Mouse (Mus musculus) neural tube, embryonic 11.5 days (tissue): ENCODE results near the gene Sgip1. TPM values are rescaled to one million over a fixed set of nuclear protein-coding genes. Genes with fewer than 3 reads are reported as not detected.

Experiments used
- ATAC-seq: fragments of 200-750 bp; cut with Nextera tagmentation; 2 replicates; pipeline ENCODE4 v1.8.0; 2017; ENCODE audit warnings: moderate number of reproducible peaks, mild to moderate bottlenecking, moderate TSS enrichment, moderate library complexity; ENCODE audit not compliant: insufficient read depth, low FRiP score, low TSS enrichment
- DNase-seq: peaks from one replicate; pipeline ENCODE4 v3.0.0-alpha.2; 2015; ENCODE audit warnings: low spot score
- H3K27ac ChIP-seq: fragments of 300-500 bp; sonication (generic); 2 replicates; pipeline ENCODE4 v1.5.1; 2014; ENCODE audit warnings: low read depth, mild to moderate bottlenecking, low read length
- H3K27me3 ChIP-seq: fragments of 300-500 bp; sonication (generic); 2 replicates; pipeline ENCODE4 v1.6.1; 2014; ENCODE audit warnings: mild to moderate bottlenecking, low read length, mixed read lengths; ENCODE audit not compliant: control insufficient read depth, insufficient read depth
- H3K36me3 ChIP-seq: fragments of 300-500 bp; sonication (generic); 2 replicates; pipeline ENCODE4 v1.6.1; 2014; ENCODE audit warnings: mild to moderate bottlenecking, low read length, moderate library complexity, mixed read lengths; ENCODE audit not compliant: control insufficient read depth, insufficient read depth
- H3K4me1 ChIP-seq: fragments of 300-500 bp; sonication (generic); 2 replicates; pipeline ENCODE4 v1.6.1; 2014; ENCODE audit warnings: low read length, mixed read lengths; ENCODE audit not compliant: control insufficient read depth, insufficient read depth
- H3K4me2 ChIP-seq: fragments of 300-500 bp; sonication (generic); 2 replicates; pipeline ENCODE4 v1.6.1; 2014; ENCODE audit warnings: low read depth, mild to moderate bottlenecking, moderate library complexity
- H3K4me3 ChIP-seq: fragments of 300-500 bp; sonication (generic); 2 replicates; pipeline ENCODE4 v1.5.1; 2014; ENCODE audit warnings: low read depth, low read length
- H3K9ac ChIP-seq: fragments of 300-500 bp; sonication (generic); 2 replicates; pipeline ENCODE4 v1.6.1; 2014; ENCODE audit warnings: mild to moderate bottlenecking, low read length
- H3K9me3 ChIP-seq: fragments of 300-500 bp; sonication (generic); 2 replicates; pipeline ENCODE4 v1.6.1; 2016; ENCODE audit warnings: low read length; ENCODE audit not compliant: control insufficient read depth
- WGBS: fragments of 180-500 bp; shearing (Covaris S2); extraction: QIAGEN DNeasy Blood & Tissue Kit; methylation state at CpG from one replicate; pipeline ENCODE4 v1.1.7; 2014; 5-methylcytosine and 5-hydroxymethylcytosine counted together
- polyA plus RNA-seq: library from polyadenylated mRNA; unstranded; fragments of >200 nt; fragmentation: Nextera tagmentation; extraction: Ambion mirVana; gene quantifications from 2 replicates; pipeline ENCODE4 v1.2.1, GENCODE M21; 2014

The Sgip1 gene
- polyA plus RNA-seq, 1 experiment from 2014 or later, result 20.0 TPM

DNA sequence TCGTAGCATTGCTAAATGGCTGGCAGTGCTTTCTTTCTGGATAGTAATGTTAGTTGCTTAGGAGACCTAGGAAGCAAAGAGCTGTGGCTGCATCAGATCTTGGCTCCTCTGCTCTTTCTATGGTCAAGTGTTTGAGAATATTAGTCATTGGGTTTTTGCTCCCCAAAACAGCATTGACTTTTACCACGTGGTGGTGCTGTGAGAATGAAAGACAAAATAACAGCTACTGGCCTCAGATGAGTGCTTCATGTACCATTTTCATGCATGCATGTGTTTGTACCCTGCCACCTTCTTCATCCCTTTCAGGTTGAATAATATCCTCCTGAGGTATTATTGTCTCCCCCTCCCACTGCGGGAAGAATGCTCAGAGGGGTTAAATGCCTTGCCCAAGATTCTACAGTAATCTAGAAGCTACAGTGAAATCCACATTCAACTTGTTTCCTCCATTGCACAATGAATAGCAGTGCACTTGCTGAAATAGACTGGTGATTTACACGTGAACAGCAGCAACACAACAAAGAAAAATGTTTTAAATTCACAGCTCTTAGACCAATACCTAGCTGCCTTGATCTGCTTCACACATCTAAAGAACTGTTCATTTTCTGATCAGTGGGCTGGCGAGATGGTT, 172.7 kb downstream of the Sgip1 start:
- WGBS, result 80% methylated on average over 5 of the region's 5 CpGs

GRCm38 (mm10) chr4:102918191-102918590, 177.1 kb downstream of the Sgip1 start:
- no peak overlapping the region for H3K27ac ChIP-seq
- no peaks in the 10 kb centered on the region for H3K27me3 ChIP-seq
- ATAC-seq (no peak), DNase-seq (no peak)
- 85% methylated on average over 1 of the region's 1 CpGs for WGBS
- no peaks in the 10 kb centered on the region for H3K4me1 ChIP-seq
- no peaks in the 10 kb centered on the region for H3K9me3 ChIP-seq
- H3K36me3 ChIP-seq, result no peaks in the 10 kb centered on the region
- no peak overlapping the region for H3K4me3 ChIP-seq
- H3K4me2 ChIP-seq, result no peak overlapping the region
- no peak overlapping the region for H3K9ac ChIP-seq

More for the DNA sequence above, 172.7 kb downstream of the Sgip1 start:
- Histone ChIP-seq H3K4me2 (no peak overlapping the region), H3K9ac (no peak overlapping the region), H3K9me3 (no peaks in the 10 kb centered on the region), H3K36me3 (no peaks in the 10 kb centered on the region), H3K4me3 (no peak overlapping the region), H3K4me1 (no peaks in the 10 kb centered on the region), H3K27me3 (no peaks in the 10 kb centered on the region), H3K27ac (no peak overlapping the region)
- ATAC-seq (no peak), DNase-seq (no peak)

GRCm38 (mm10) chr4:102929491-102929890, 188.4 kb downstream of the Sgip1 start:
- ATAC-seq, result no peak

DNA sequence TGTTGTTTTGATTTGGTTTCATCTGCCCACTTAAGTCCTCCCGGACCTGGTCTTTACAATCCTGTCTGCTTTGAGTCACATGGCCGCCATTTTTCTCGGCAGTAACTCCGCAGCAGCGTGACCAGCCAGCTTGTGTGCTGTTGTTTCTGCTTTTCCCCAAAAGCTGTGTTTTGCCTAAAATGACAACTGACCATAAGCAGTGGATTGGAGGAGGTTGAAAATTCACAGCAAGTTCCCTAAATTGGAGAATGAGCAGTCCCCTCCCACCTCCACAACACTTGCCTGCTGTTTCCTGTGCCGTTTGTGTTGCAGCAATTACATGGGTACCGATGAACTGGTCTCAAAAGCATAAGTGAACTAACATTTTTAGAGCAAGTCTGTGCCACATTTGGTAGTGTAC, 189.6 kb downstream of the Sgip1 start:
- DNase-seq, result no peak
- Histone ChIP-seq H3K4me3 (no peak overlapping the region), H3K36me3 (no peaks in the 10 kb centered on the region), H3K4me1 (no peaks in the 10 kb centered on the region), H3K9me3 (no peaks in the 10 kb centered on the region), H3K27ac (no peak overlapping the region), H3K27me3 (no peaks in the 10 kb centered on the region), H3K4me2 (no peak overlapping the region), H3K9ac (no peak overlapping the region)
- no peak for ATAC-seq
- WGBS, result 81% methylated on average over 7 of the region's 7 CpGs

More at GRCm38 (mm10) chr4:102929491-102929890, 188.4 kb downstream of the Sgip1 start:
- no peak overlapping the region for H3K4me3 ChIP-seq
- H3K27me3 ChIP-seq, result no peaks in the 10 kb centered on the region
- H3K9ac ChIP-seq, result no peak overlapping the region
- H3K27ac ChIP-seq, result no peak overlapping the region
- WGBS, result 40% methylated on average over 3 of the region's 4 CpGs
- no peak overlapping the region for H3K4me2 ChIP-seq
- no peak for DNase-seq
- H3K36me3 ChIP-seq, result no peaks in the 10 kb centered on the region
- no peaks in the 10 kb centered on the region for H3K9me3 ChIP-seq
- H3K4me1 ChIP-seq, result no peaks in the 10 kb centered on the region

DNA sequence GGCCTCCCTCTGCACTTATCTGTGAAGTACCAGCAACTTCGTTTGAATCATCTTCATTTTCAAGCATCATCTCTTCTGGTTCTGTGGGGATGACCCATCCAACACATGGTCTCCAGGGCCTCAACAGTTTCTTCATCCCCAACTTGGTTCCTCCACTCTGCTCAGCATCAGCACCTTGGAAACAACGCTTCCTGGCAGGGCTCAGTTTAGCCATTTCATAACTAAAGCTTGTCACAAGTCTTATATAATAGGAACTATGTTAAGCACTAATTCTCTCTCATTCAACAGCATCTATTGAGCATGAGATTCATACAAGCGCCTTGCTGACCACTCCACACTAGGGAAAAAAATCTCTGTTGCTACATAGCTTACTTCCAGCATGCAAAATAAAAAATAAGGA, 199.2 kb downstream of the Sgip1 start:
- no peak for DNase-seq
- no peak overlapping the region for H3K4me3 ChIP-seq
- no peak overlapping the region for H3K4me2 ChIP-seq
- no peaks in the 10 kb centered on the region for H3K36me3 ChIP-seq
- no peak for ATAC-seq
- no peak overlapping the region for H3K9ac ChIP-seq
- H3K27me3 ChIP-seq, result no peaks in the 10 kb centered on the region
- H3K27ac ChIP-seq, result no peak overlapping the region
- WGBS, result 84% methylated on average over 3 of the region's 3 CpGs
- H3K9me3 ChIP-seq, result no peaks in the 10 kb centered on the region
- H3K4me1 ChIP-seq, result no peaks in the 10 kb centered on the region

DNA sequence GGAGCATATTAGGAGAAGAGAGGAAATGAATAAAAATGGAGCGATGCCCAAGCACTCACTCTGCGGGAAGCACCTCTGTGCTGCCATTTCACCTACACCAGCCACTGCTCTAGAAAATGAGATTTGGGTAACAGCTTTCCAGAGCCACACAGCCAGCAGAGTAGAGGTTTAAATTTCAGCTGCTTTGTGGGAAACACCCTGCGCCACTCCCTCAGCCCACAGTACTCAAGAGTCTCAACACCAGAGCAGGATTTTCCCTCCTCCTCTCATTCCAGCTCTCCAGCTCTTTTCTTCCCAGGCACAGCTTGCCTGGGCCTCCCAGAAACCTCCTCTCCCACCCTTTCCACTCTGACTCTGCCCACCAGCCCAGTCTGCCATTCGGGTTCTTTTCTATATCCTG, 199.6 kb downstream of the Sgip1 start:
- Histone ChIP-seq H3K4me3 (no peak overlapping the region), H3K4me1 (no peaks in the 10 kb centered on the region), H3K9ac (no peak overlapping the region), H3K4me2 (no peak overlapping the region), H3K27ac (no peak overlapping the region), H3K36me3 (no peaks in the 10 kb centered on the region), H3K27me3 (no peaks in the 10 kb centered on the region), H3K9me3 (no peaks in the 10 kb centered on the region)
- DNase-seq (no peak), ATAC-seq (no peak)
- WGBS, result 89% methylated on average over 4 of the region's 4 CpGs

GRCm38 (mm10) chr4:102944325-102944724, 203.2 kb downstream of the Sgip1 start:
- no peak overlapping the region for H3K27ac ChIP-seq
- no peak overlapping the region for H3K4me2 ChIP-seq
- 89% methylated on average over 6 of the region's 6 CpGs for WGBS
- no peak for DNase-seq
- H3K9ac ChIP-seq, result no peak overlapping the region
- no peak for ATAC-seq
- H3K27me3 ChIP-seq, result no peaks in the 10 kb centered on the region
- H3K36me3 ChIP-seq, result no peaks in the 10 kb centered on the region
- no peaks in the 10 kb centered on the region for H3K9me3 ChIP-seq
- H3K4me3 ChIP-seq, result no peak overlapping the region
- no peaks in the 10 kb centered on the region for H3K4me1 ChIP-seq

GRCm38 (mm10) chr4:102952476-102952875, 211.4 kb downstream of the Sgip1 start:
- Histone ChIP-seq H3K9ac (no peak overlapping the region), H3K4me3 (no peak overlapping the region), H3K4me2 (no peak overlapping the region), H3K27ac (no peak overlapping the region), H3K9me3 (no peaks in the 10 kb centered on the region), H3K4me1 (no peaks in the 10 kb centered on the region), H3K36me3 (no peaks in the 10 kb centered on the region), H3K27me3 (no peaks in the 10 kb centered on the region)
- DNase-seq (no peak), ATAC-seq (no peak)
- WGBS, result 69% methylated on average over 2 of the region's 2 CpGs

- DNase-seq (no peak), ATAC-seq (no peak)
- no peak overlapping the region for H3K4me3 ChIP-seq
- 75% methylated on average over 17 of the region's 17 CpGs for WGBS
- H3K27me3 ChIP-seq, result no peaks in the 10 kb centered on the region
- no peak overlapping the region for H3K4me2 ChIP-seq
- H3K4me1 ChIP-seq, result no peaks in the 10 kb centered on the region
- H3K27ac ChIP-seq, result no peak overlapping the region
- no peaks in the 10 kb centered on the region for H3K36me3 ChIP-seq
- no peak overlapping the region for H3K9ac ChIP-seq
- H3K9me3 ChIP-seq, result no peaks in the 10 kb centered on the region
These were observed 214.3 kb downstream of the Sgip1 start for GRCm38 (mm10) chr4:102955294-102955956.
